Mouse (Mus musculus): ENCODE measurements at regions not wholly inside any gene's neighbourhood (a gene's known extent, or its start where the extent isn't known, plus 50 kb on each side); places are given as distances from the start of the nearest gene placed in this dataset.

DNA sequence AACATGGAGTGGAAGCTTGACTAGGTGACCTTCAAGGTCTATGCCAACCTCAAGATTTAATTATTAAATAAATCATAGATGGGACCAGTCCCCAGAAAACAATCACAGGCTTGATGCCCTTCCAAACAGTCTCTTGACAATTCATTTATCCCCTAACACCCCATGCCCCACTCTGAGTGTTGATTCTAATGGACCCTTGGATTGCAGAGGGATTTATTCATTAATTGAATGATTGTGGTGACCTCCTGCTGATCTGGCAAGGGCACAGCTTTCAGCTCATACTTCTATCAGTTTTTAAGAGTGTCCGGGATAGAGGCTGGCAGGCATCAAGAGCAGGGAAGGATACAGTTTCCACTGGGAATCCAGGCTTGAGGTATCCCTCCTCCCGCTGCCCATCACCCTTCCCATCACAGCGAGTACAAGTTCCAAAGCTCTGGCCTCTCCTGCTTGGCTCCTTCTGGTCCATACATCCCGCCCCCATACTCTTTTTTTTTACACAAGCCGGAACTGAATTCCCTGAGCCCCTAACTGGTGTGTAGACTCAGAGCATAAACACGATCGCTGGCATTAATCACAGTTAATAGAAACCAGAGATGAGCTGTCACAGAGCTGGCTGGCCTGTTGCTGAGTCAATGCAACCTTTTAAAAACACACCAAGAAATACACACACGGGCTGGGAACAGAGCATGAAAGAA, 187.6 kb downstream of the Ets1 start:
- Histone ChIP-seq H3K79me2 (replicated peaks; ENCODE audit: control insufficient read depth, extremely low read depth, insufficient read depth, poor library complexity, severe bottlenecking) (no peaks in the 10 kb centered on the region), H3K4me2 (ENCODE audit: insufficient read depth, low read depth, poor library complexity, severe bottlenecking) (no peak overlapping the region), H3K27ac (ENCODE audit: insufficient read depth, low read depth) (no peak overlapping the region), H3K4me1 (ENCODE audit: control insufficient read depth in 1 of 2, insufficient read depth in 2 of 2) (no peaks in the 10 kb centered on the region), H3K4me3 (replicated peaks in 1 of 3; ENCODE audit: low read depth in 2 of 3, low read length in 2 of 3, poor library complexity in 1 of 3) (no peak overlapping the region), H3K27me3 (replicated peaks) (no peaks in the 10 kb centered on the region), H3K36me3 (replicated peaks in 1 of 2; ENCODE audit: control insufficient read depth in 1 of 2, insufficient read depth in 1 of 2, low read length in 1 of 2) (no peaks in the 10 kb centered on the region), H3K9me3 (replicated peaks; ENCODE audit: low read length) (no peaks in the 10 kb centered on the region), H3K9ac (ENCODE audit: insufficient read depth, low read depth) (no peak overlapping the region)
- dilution Hi-C loops (cut with MboI; ENCODE audit: extremely low pct_ligation_motif_present, extremely low pct_unique_long_range_greater_than_20kb, low sequenced_read_pairs) (no loop called here), in situ Hi-C loops (cut with MboI; ENCODE audit: low pct_ligation_motif_present, low pct_unique_long_range_greater_than_20kb, low sequenced_read_pairs) (no loop called here)
- DNase-seq (ENCODE audit: extremely low read depth): no peak
- TF ChIP-seq USF1 (IDR thresholded peaks at IDR 0.05; ENCODE audit: low read depth, low read length) (no peak), MAZ (IDR thresholded peaks at IDR 0.05; ENCODE audit: low read depth, low read length) (no peak), NELFE (IDR thresholded peaks at IDR 0.05; ENCODE audit: low read depth, low read length) (no peak), ZKSCAN1 (IDR thresholded peaks at IDR 0.05; ENCODE audit: borderline replicate concordance, low read depth, low read length) (no peak), RAD21 (IDR thresholded peaks at IDR 0.05; ENCODE audit: low read depth, low read length) (no peak), IRF4 (IDR thresholded peaks at IDR 0.05; ENCODE audit: low read depth, low read length) (no peak), JUN (IDR thresholded peaks at IDR 0.05; ENCODE audit: insufficient read depth, low read depth, low read length) (no peak), TBP (conservative IDR thresholded peaks at IDR 0.05; ENCODE audit: low read depth, low read length) (no peak), PAX5 (IDR thresholded peaks at IDR 0.05; ENCODE audit: low read length) (no peak), JUND (conservative IDR thresholded peaks at IDR 0.05; ENCODE audit: low read depth, low read length) (no peak), RCOR1 (conservative IDR thresholded peaks at IDR 0.05; ENCODE audit: low read depth, low read length) (no peak), MXI1 (IDR thresholded peaks at IDR 0.05; ENCODE audit: low read depth, low read length) (no peak)

- H3K36me3 ChIP-seq (replicated peaks in 1 of 2; ENCODE audit: control insufficient read depth in 1 of 2, insufficient read depth in 1 of 2, low read length in 1 of 2): no peaks in the 10 kb centered on the region
- DNase-seq (ENCODE audit: extremely low read depth): no peak
- no peak for TF ChIP-seq HCFC1 (IDR thresholded peaks at IDR 0.05; ENCODE audit: low read depth, low read length)
- no peak for TF ChIP-seq CTCF (conservative IDR thresholded peaks at IDR 0.05 in 1 of 2, IDR thresholded peaks at IDR 0.05 in 1 of 2; ENCODE audit: low read depth in 2 of 2, low read length in 2 of 2)
- TF ChIP-seq ELF1 (IDR thresholded peaks at IDR 0.05; ENCODE audit: low read depth, low read length): no peak
- TF ChIP-seq CHD2 (IDR thresholded peaks at IDR 0.05; ENCODE audit: low read length): no peak
- no peak for TF ChIP-seq POLR2AphosphoS2 (IDR thresholded peaks at IDR 0.05; ENCODE audit: low read depth, low read length)
- no peak for TF ChIP-seq BHLHE40 (IDR thresholded peaks at IDR 0.05; ENCODE audit: low read depth, low read length)
- TF ChIP-seq RAD21 (IDR thresholded peaks at IDR 0.05; ENCODE audit: low read depth, low read length): no peak
- TF ChIP-seq ZKSCAN1 (IDR thresholded peaks at IDR 0.05; ENCODE audit: borderline replicate concordance, low read depth, low read length): no peak
- no peak for TF ChIP-seq IRF4 (IDR thresholded peaks at IDR 0.05; ENCODE audit: low read depth, low read length)
- TF ChIP-seq EP300 (IDR thresholded peaks at IDR 0.05; ENCODE audit: low read length): no peak
- no peak for TF ChIP-seq POLR2A (IDR thresholded peaks at IDR 0.05; ENCODE audit: low read depth, low read length)
- no peak for TF ChIP-seq GABPA (IDR thresholded peaks at IDR 0.05; ENCODE audit: insufficient replicate concordance, low read depth, low read length)
- no peak for TF ChIP-seq ZMIZ1 (IDR thresholded peaks at IDR 0.05; ENCODE audit: low read depth, low read length)
- TF ChIP-seq USF1 (IDR thresholded peaks at IDR 0.05; ENCODE audit: low read depth, low read length): no peak
- no peak for TF ChIP-seq SMC3 (IDR thresholded peaks at IDR 0.05; ENCODE audit: low read depth, low read length)
- TF ChIP-seq CHD1 (IDR thresholded peaks at IDR 0.05; ENCODE audit: low read depth, low read length): no peak
- no peak for TF ChIP-seq ETS1 (conservative IDR thresholded peaks at IDR 0.05; ENCODE audit: low read depth, low read length)
- no peak for TF ChIP-seq NELFE (IDR thresholded peaks at IDR 0.05; ENCODE audit: low read depth, low read length)
- no peak for TF ChIP-seq ZNF384 (IDR thresholded peaks at IDR 0.05; ENCODE audit: low read depth, low read length)
- H3K4me1 ChIP-seq (ENCODE audit: control insufficient read depth in 1 of 2, insufficient read depth in 2 of 2): no peaks in the 10 kb centered on the region
- no peaks in the 10 kb centered on the region for H3K9me3 ChIP-seq (replicated peaks; ENCODE audit: low read length)
- H3K79me2 ChIP-seq (replicated peaks; ENCODE audit: control insufficient read depth, extremely low read depth, insufficient read depth, poor library complexity, severe bottlenecking): no peaks in the 10 kb centered on the region
- no peak overlapping the region for H3K4me2 ChIP-seq (ENCODE audit: insufficient read depth, low read depth, poor library complexity, severe bottlenecking)
- dilution Hi-C loops (cut with MboI; ENCODE audit: extremely low pct_ligation_motif_present, extremely low pct_unique_long_range_greater_than_20kb, low sequenced_read_pairs): no loop called here
- no peak overlapping the region for H3K9ac ChIP-seq (ENCODE audit: insufficient read depth, low read depth)
- in situ Hi-C loops (cut with MboI; ENCODE audit: low pct_ligation_motif_present, low pct_unique_long_range_greater_than_20kb, low sequenced_read_pairs): no loop called here
- no peak overlapping the region for H3K27ac ChIP-seq (ENCODE audit: insufficient read depth, low read depth)
- H3K4me3 ChIP-seq (replicated peaks in 1 of 3; ENCODE audit: low read depth in 2 of 3, low read length in 2 of 3, poor library complexity in 1 of 3): no peak overlapping the region
- no peaks in the 10 kb centered on the region for H3K27me3 ChIP-seq (replicated peaks)
Observed at GRCm38 (mm10) chr9:32824134-32824531, 188.1 kb downstream of the Ets1 start.
